Mouse (Mus musculus): Measurements from ENCODE around the gene Wdr43. TPM values are rescaled to one million over a fixed set of nuclear protein-coding genes. Genes with fewer than 3 reads are reported as not detected.

Wdr43 gene
- polyA plus RNA-seq, 1 experiment from 2014 or later, result 54.6 TPM

GRCm38 (mm10) chr17:71705550-71706480 lies 90.1 kb downstream of the Wdr43 start:
- WGBS, result 80% methylated on average over 14 of the region's 14 CpGs
- Histone ChIP-seq H3K36me3 (ENCODE audit: insufficient read depth, low read length) (no peaks in the 10 kb centered on the region), H3K4me3 (replicated peaks; ENCODE audit: low read depth, low read length) (no peak overlapping the region), H3K4me1 (replicated peaks; ENCODE audit: insufficient read depth, low read length) (no peaks in the 10 kb centered on the region), H3K27me3 (ENCODE audit: insufficient read depth, low read length) (no peaks in the 10 kb centered on the region), H3K9ac (ENCODE audit: low read depth, low read length) (no peak overlapping the region), H3K27ac (no peak overlapping the region), H3K9me3 (replicated peaks; ENCODE audit: low read length) (no peaks in the 10 kb centered on the region), H3K4me2 (ENCODE audit: low read length) (no peak overlapping the region)
- ATAC-seq (replicated peaks; ENCODE audit: low FRiP score, low read depth) (no peak), DNase-seq (ENCODE audit: low spot score) (no peak)
- no peak for TF ChIP-seq CTCF (IDR thresholded peaks at IDR 0.05; ENCODE audit: low read depth)

GRCm38 (mm10) chr17:71707715-71708114 lies 92.0 kb downstream of the Wdr43 start:
- no peak for DNase-seq (ENCODE audit: low spot score)
- H3K4me1 ChIP-seq (replicated peaks; ENCODE audit: insufficient read depth, low read length), result no peaks in the 10 kb centered on the region
- 55% methylated on average over 4 of the region's 4 CpGs for WGBS

More at GRCm38 (mm10) chr17:71707715-71708114, 92.0 kb downstream of the Wdr43 start:
- Histone ChIP-seq H3K4me2 (ENCODE audit: low read length) (no peak overlapping the region), H3K9ac (ENCODE audit: low read depth, low read length) (no peak overlapping the region), H3K4me3 (replicated peaks; ENCODE audit: low read depth, low read length) (no peak overlapping the region), H3K9me3 (replicated peaks; ENCODE audit: low read length) (no peaks in the 10 kb centered on the region), H3K27ac (no peak overlapping the region), H3K27me3 (ENCODE audit: insufficient read depth, low read length) (no peaks in the 10 kb centered on the region), H3K36me3 (ENCODE audit: insufficient read depth, low read length) (no peaks in the 10 kb centered on the region)
- TF ChIP-seq CTCF (IDR thresholded peaks at IDR 0.05; ENCODE audit: low read depth), result no peak
- no peak for ATAC-seq (replicated peaks; ENCODE audit: low FRiP score, low read depth)

Other genes with a start within 250 kb of the Wdr43 start
- gene Gm4707, start 156.0 kb upstream of the Wdr43 start, polyA plus RNA-seq (2015; fragmentation: Nextera tagmentation; extraction: Ambion mirVana), result 0.80 TPM in 2 replicates
- gene Smchd1, start 140.6 kb upstream of the Wdr43 start, polyA plus RNA-seq (2015; fragmentation: Nextera tagmentation; extraction: Ambion mirVana), result 47.0 and 53.3 TPM in 2 replicates
- gene Ndc80, start 89.0 kb upstream of the Wdr43 start, polyA plus RNA-seq (2015; fragmentation: Nextera tagmentation; extraction: Ambion mirVana), result 21.5 and 26.3 TPM in 2 replicates
- 0.58 and 0.82 TPM in 2 replicates for gene Spdya, start 63.8 kb upstream of the Wdr43 start, polyA plus RNA-seq (2015; fragmentation: Nextera tagmentation; extraction: Ambion mirVana)
- 0.27 and 0.46 TPM in 2 replicates for gene Togaram2, start 57.4 kb downstream of the Wdr43 start, polyA plus RNA-seq (2015; fragmentation: Nextera tagmentation; extraction: Ambion mirVana)
- gene Pcare, start 137.0 kb downstream of the Wdr43 start, polyA plus RNA-seq (2015; fragmentation: Nextera tagmentation; extraction: Ambion mirVana), result not detected in 2 replicates
- 6.2 and 6.9 TPM in 2 replicates for gene Clip4, start 152.6 kb downstream of the Wdr43 start, polyA plus RNA-seq (2015; fragmentation: Nextera tagmentation; extraction: Ambion mirVana)